Mouse (Mus musculus): ENCODE measurements around the gene Tcn2. TPM values are rescaled to one million over a fixed set of nuclear protein-coding genes. Genes with fewer than 3 reads are reported as not detected.
"Not testable (repeated sequence)": the region's sequence is repeated elsewhere in the genome, so short reads cannot be mapped to it uniquely, and the experiment has no call there.

Tcn2 gene
- polyA plus RNA-seq, 1 experiment from 2014 or later: 23.1 TPM

- H3K4me3 ChIP-seq (ENCODE audit: low read depth, low read length); DNase-seq (ENCODE audit: low spot score); ATAC-seq (replicated peaks; ENCODE audit: low FRiP score); H3K9me3 ChIP-seq (ENCODE audit: control insufficient read depth, low read length); H3K27ac ChIP-seq (ENCODE audit: low read depth, low read length); H3K4me2 ChIP-seq (ENCODE audit: low read depth, low read length, severe bottlenecking); H3K36me3 ChIP-seq (ENCODE audit: control insufficient read depth, insufficient read depth, low read length); H3K27me3 ChIP-seq (ENCODE audit: control insufficient read depth, insufficient read depth, low read length); H3K9ac ChIP-seq (ENCODE audit: low read length): not testable (repeated sequence)
- 93% methylated on average over 5 of the region's 6 CpGs for WGBS
- H3K4me1 ChIP-seq (replicated peaks; ENCODE audit: control insufficient read depth, insufficient read depth, low read length): peaks cover 16% of the 10 kb centered on the region
Measured at GRCm38 (mm10) chr11:3911440-3911839, 20.5 kb downstream of the Tcn2 start.

DNA sequence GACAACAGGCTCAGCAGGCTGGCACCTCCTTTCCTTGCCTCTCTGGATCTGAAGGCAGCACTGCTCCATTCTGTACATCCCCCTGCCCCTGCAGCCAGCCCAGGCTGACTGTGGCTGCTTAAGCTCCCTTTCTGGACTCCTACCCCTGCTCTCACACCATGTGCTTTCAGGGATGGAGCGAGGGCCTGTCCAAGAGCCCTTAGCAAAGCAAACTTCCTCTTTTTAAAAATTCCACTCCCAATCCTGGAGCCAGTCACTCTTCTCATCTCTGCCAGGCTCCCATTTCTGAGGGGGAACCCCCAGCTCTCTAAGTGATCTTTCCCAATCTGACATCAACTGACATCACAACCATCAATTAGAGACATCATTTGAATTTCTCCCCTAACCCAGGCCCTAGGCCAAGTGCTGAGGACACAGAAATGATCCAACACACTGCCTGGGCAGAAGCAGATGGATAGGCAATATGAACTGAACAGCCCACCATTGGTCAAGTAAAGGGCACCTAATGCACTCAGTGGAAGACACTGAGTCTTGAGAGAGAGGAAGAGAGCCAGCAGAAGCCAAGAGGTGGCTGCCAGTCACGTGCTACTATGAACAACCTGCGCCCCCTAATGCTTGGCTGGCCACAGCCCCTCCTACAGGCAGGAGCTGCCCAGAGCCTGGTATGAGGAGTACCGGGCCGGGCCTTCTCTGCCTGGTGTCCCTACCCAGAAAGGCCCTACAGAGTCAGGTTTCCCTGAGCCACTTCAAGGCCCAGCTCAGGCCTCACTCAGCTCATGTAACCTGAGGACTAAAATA lies 21.2 kb downstream of the Tcn2 start:
- no peak overlapping the region for H3K4me2 ChIP-seq (ENCODE audit: low read depth, low read length, severe bottlenecking)

GRCm38 (mm10) chr11:3909236-3909635 lies 22.7 kb downstream of the Tcn2 start:
- Histone ChIP-seq H3K36me3 (ENCODE audit: control insufficient read depth, insufficient read depth, low read length) (no peaks in the 10 kb centered on the region), H3K27ac (ENCODE audit: low read depth, low read length) (no peak overlapping the region), H3K9me3 (ENCODE audit: control insufficient read depth, low read length) (no peaks in the 10 kb centered on the region), H3K4me2 (ENCODE audit: low read depth, low read length, severe bottlenecking) (no peak overlapping the region), H3K9ac (ENCODE audit: low read length) (no peak overlapping the region), H3K4me1 (replicated peaks; ENCODE audit: control insufficient read depth, insufficient read depth, low read length) (peaks cover 15% of the 10 kb centered on the region), H3K4me3 (ENCODE audit: low read depth, low read length) (no peak overlapping the region), H3K27me3 (ENCODE audit: control insufficient read depth, insufficient read depth, low read length) (peaks cover 2% of the 10 kb centered on the region; the same call in 1 of the 2 replicates)
- DNase-seq (ENCODE audit: low spot score) (no peak), ATAC-seq (replicated peaks; ENCODE audit: low FRiP score) (no peak)
- WGBS: 88% methylated on average over 4 of the region's 4 CpGs

More for the DNA sequence above, 21.2 kb downstream of the Tcn2 start:
- Histone ChIP-seq H3K27ac (ENCODE audit: low read depth, low read length) (no peak overlapping the region), H3K36me3 (ENCODE audit: control insufficient read depth, insufficient read depth, low read length) (no peaks in the 10 kb centered on the region), H3K4me3 (ENCODE audit: low read depth, low read length) (no peak overlapping the region), H3K9me3 (ENCODE audit: control insufficient read depth, low read length) (no peaks in the 10 kb centered on the region), H3K9ac (ENCODE audit: low read length) (no peak overlapping the region), H3K4me1 (replicated peaks; ENCODE audit: control insufficient read depth, insufficient read depth, low read length) (peaks cover 16% of the 10 kb centered on the region), H3K27me3 (ENCODE audit: control insufficient read depth, insufficient read depth, low read length) (peaks cover 2% of the 10 kb centered on the region; the same call in 1 of the 2 replicates)
- DNase-seq (ENCODE audit: low spot score): no peak
- WGBS: 53% methylated on average over 5 of the region's 5 CpGs
- no peak for ATAC-seq (replicated peaks; ENCODE audit: low FRiP score)

DNA sequence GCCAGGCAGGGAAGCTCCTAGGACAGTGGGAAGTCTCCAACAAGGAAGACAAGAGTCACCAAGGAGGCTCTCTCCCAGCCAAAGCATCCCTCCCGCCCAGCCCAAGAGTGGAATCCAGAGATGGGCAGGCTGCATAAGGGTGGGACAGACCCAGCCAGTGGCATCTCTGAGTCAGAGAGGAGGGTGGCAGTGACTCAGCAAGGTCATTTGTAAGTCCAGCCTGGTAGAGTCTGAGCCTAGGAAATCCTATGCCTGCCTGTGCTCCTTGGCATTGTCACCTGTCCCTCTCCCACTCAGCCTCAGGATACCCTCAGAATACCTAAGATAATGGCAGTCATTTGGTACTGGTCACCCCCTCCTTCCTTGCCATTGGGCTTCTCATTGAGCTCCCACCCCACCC lies 26.5 kb downstream of the Tcn2 start:
- WGBS: 86% methylated on average over 1 of the region's 1 CpGs
- Histone ChIP-seq H3K27me3 (ENCODE audit: control insufficient read depth, insufficient read depth, low read length) (no peaks in the 10 kb centered on the region), H3K36me3 (ENCODE audit: control insufficient read depth, insufficient read depth, low read length) (no peaks in the 10 kb centered on the region), H3K9me3 (ENCODE audit: control insufficient read depth, low read length) (no peaks in the 10 kb centered on the region), H3K4me1 (replicated peaks; ENCODE audit: control insufficient read depth, insufficient read depth, low read length) (no peaks in the 10 kb centered on the region), H3K4me3 (ENCODE audit: low read depth, low read length) (no peak overlapping the region), H3K27ac (ENCODE audit: low read depth, low read length) (no peak overlapping the region), H3K4me2 (ENCODE audit: low read depth, low read length, severe bottlenecking) (no peak overlapping the region), H3K9ac (ENCODE audit: low read length) (no peak overlapping the region)
- no peak for DNase-seq (ENCODE audit: low spot score)
- no peak for ATAC-seq (replicated peaks; ENCODE audit: low FRiP score)

GRCm38 (mm10) chr11:3904673-3905072 lies 27.3 kb downstream of the Tcn2 start:
- no peak overlapping the region for H3K9ac ChIP-seq (ENCODE audit: low read length)
- 89% methylated on average over 6 of the region's 6 CpGs for WGBS
- no peaks in the 10 kb centered on the region for H3K9me3 ChIP-seq (ENCODE audit: control insufficient read depth, low read length)
- no peak overlapping the region for H3K27ac ChIP-seq (ENCODE audit: low read depth, low read length)
- H3K27me3 ChIP-seq (ENCODE audit: control insufficient read depth, insufficient read depth, low read length): no peaks in the 10 kb centered on the region
- no peaks in the 10 kb centered on the region for H3K4me1 ChIP-seq (replicated peaks; ENCODE audit: control insufficient read depth, insufficient read depth, low read length)
- H3K4me3 ChIP-seq (ENCODE audit: low read depth, low read length): no peak overlapping the region
- DNase-seq (ENCODE audit: low spot score) (no peak), ATAC-seq (replicated peaks; ENCODE audit: low FRiP score) (no peak)
- H3K4me2 ChIP-seq (ENCODE audit: low read depth, low read length, severe bottlenecking): no peak overlapping the region
- H3K36me3 ChIP-seq (ENCODE audit: control insufficient read depth, insufficient read depth, low read length): no peaks in the 10 kb centered on the region

- H3K9ac ChIP-seq (ENCODE audit: low read length): no peak overlapping the region
- no peaks in the 10 kb centered on the region for H3K9me3 ChIP-seq (ENCODE audit: control insufficient read depth, low read length)
- no peaks in the 10 kb centered on the region for H3K4me1 ChIP-seq (replicated peaks; ENCODE audit: control insufficient read depth, insufficient read depth, low read length)
- H3K27me3 ChIP-seq (ENCODE audit: control insufficient read depth, insufficient read depth, low read length): no peaks in the 10 kb centered on the region
- H3K4me2 ChIP-seq (ENCODE audit: low read depth, low read length, severe bottlenecking): no peak overlapping the region
- ATAC-seq (replicated peaks; ENCODE audit: low FRiP score): no peak
- DNase-seq (ENCODE audit: low spot score): no peak
- H3K27ac ChIP-seq (ENCODE audit: low read depth, low read length): no peak overlapping the region
- 84% methylated on average over 5 of the region's 5 CpGs for WGBS
- peaks cover 4% of the 10 kb centered on the region; the same call in 1 of the 2 replicates for H3K36me3 ChIP-seq (ENCODE audit: control insufficient read depth, insufficient read depth, low read length)
- H3K4me3 ChIP-seq (ENCODE audit: low read depth, low read length): no peak overlapping the region
Measured at GRCm38 (mm10) chr11:3903046-3903445, 28.9 kb downstream of the Tcn2 start.

- ATAC-seq (replicated peaks; ENCODE audit: low FRiP score): no peak
- no peak for DNase-seq (ENCODE audit: low spot score)
- whole genome bisulfite sequencing: 94% methylated on average over 3 of the region's 3 CpGs
Measured at GRCm38 (mm10) chr11:3902516-3902915, 29.4 kb downstream of the Tcn2 start.

GRCm38 (mm10) chr11:3900296-3900695 lies 31.7 kb downstream of the Tcn2 start:
- no peak overlapping the region for H3K4me2 ChIP-seq (ENCODE audit: low read depth, low read length, severe bottlenecking)
- no peak for DNase-seq (ENCODE audit: low spot score)
- no peak overlapping the region for H3K4me3 ChIP-seq (ENCODE audit: low read depth, low read length)
- H3K4me1 ChIP-seq (replicated peaks; ENCODE audit: control insufficient read depth, insufficient read depth, low read length): no peaks in the 10 kb centered on the region
- no peak overlapping the region for H3K27ac ChIP-seq (ENCODE audit: low read depth, low read length)
- WGBS: 87% methylated on average over 6 of the region's 6 CpGs
- peaks cover 4% of the 10 kb centered on the region; the same call in 1 of the 2 replicates for H3K36me3 ChIP-seq (ENCODE audit: control insufficient read depth, insufficient read depth, low read length)
- no peak overlapping the region for H3K9ac ChIP-seq (ENCODE audit: low read length)
- no peaks in the 10 kb centered on the region for H3K9me3 ChIP-seq (ENCODE audit: control insufficient read depth, low read length)
- no peaks in the 10 kb centered on the region for H3K27me3 ChIP-seq (ENCODE audit: control insufficient read depth, insufficient read depth, low read length)
- no peak for ATAC-seq (replicated peaks; ENCODE audit: low FRiP score)

More at GRCm38 (mm10) chr11:3902516-3902915, 29.4 kb downstream of the Tcn2 start:
- no peaks in the 10 kb centered on the region for H3K9me3 ChIP-seq (ENCODE audit: control insufficient read depth, low read length)
- H3K27me3 ChIP-seq (ENCODE audit: control insufficient read depth, insufficient read depth, low read length): no peaks in the 10 kb centered on the region
- H3K4me2 ChIP-seq (ENCODE audit: low read depth, low read length, severe bottlenecking): no peak overlapping the region
- H3K9ac ChIP-seq (ENCODE audit: low read length): no peak overlapping the region
- H3K4me1 ChIP-seq (replicated peaks; ENCODE audit: control insufficient read depth, insufficient read depth, low read length): no peaks in the 10 kb centered on the region
- H3K27ac ChIP-seq (ENCODE audit: low read depth, low read length): no peak overlapping the region
- H3K36me3 ChIP-seq (ENCODE audit: control insufficient read depth, insufficient read depth, low read length): peaks cover 4% of the 10 kb centered on the region; the same call in 1 of the 2 replicates
- H3K4me3 ChIP-seq (ENCODE audit: low read depth, low read length): no peak overlapping the region

DNA sequence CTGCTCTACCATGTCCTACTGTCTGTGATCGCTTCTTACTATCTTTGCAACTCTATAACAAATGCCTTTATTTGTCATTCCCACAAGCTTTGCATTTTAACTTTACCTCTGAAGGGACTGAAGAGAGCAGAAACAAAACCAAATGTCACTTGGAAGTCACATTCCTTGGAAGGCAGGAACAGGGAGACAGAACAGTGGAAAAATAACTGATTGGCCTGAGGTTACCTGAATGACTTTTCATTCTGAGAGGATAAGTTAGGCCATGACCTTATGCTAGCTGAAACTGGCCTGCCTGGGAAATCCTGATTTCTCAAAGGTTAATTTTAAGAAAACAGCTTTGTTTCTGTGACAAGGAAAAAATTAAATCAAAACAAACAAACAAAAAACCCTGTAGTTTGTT lies 36.0 kb downstream of the Tcn2 start:
- DNase-seq (ENCODE audit: low spot score): no peak
- 96% methylated on average over 1 of the region's 1 CpGs for WGBS
- Histone ChIP-seq H3K9ac (ENCODE audit: low read length) (no peak overlapping the region), H3K27me3 (ENCODE audit: control insufficient read depth, insufficient read depth, low read length) (no peaks in the 10 kb centered on the region), H3K4me3 (ENCODE audit: low read depth, low read length) (no peak overlapping the region), H3K27ac (ENCODE audit: low read depth, low read length) (no peak overlapping the region), H3K9me3 (ENCODE audit: control insufficient read depth, low read length) (no peaks in the 10 kb centered on the region), H3K4me1 (replicated peaks; ENCODE audit: control insufficient read depth, insufficient read depth, low read length) (no peaks in the 10 kb centered on the region), H3K36me3 (ENCODE audit: control insufficient read depth, insufficient read depth, low read length) (peaks cover 4% of the 10 kb centered on the region; the same call in 1 of the 2 replicates), H3K4me2 (ENCODE audit: low read depth, low read length, severe bottlenecking) (no peak overlapping the region)
- ATAC-seq (replicated peaks; ENCODE audit: low FRiP score): no peak
